Mouse (Mus musculus): ENCODE data around the gene Zfp239.

DNA sequence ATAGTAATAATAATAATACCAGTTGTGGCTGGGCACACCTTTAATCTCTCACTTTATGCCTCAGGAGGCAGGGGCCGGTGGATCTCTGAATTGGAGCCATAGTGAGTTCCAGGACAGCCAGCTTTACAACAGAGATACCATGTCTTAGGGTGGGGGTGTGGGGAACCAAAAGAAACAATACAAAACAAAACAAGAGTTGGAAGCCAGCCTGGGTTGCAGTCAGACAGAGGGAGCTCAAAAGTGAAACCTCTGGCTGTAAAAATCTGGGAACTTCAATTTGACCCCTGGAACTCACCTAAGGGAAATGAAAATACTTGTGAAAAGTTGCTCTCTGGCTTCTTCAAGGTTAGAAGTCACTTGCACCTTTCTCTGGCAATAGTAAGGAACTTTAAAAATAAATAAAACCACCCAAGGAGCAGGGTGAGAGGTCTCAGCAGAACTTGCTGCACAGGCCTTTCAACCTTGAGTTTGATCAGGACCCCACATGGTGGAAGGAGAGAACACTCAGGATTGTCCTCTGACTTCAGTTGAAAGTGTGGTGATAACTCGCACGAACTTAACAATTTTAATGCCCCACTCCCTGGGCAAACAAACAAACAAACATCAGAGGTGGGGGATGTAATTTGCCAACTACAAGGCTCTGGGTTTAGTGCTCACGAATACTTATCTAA is 43.5 kb downstream of the Zfp239 start:
- no peak for TF ChIP-seq CTCF (IDR thresholded peaks at IDR 0.05; ENCODE audit: borderline replicate concordance, insufficient read depth, low read depth, low read length)
- TF ChIP-seq POLR2A (IDR thresholded peaks at IDR 0.05; ENCODE audit: borderline replicate concordance, insufficient read depth, low read length): no peak

All from cerebellum, adult 2 months (tissue).